Comparison of ENCODE assay signal across 23 mouse cellular contexts in genomic region chr2:59485080-59485479, GRCm38 (mm10). TPM values are rescaled to one million over a fixed set of nuclear protein-coding genes. Genes with fewer than 3 reads are reported as not detected.
DNase-seq lines count a peak whose midpoint lies in the region; ATAC-seq and TF ChIP-seq lines count a peak whose summit lies in the region.
"Had no signal": no experiment of that assay in that cellular context is flagged by ENCODE, and none has a peak within 500 bp of the region (broad histone marks: within the 10 kb centered on the region; RNA-seq: fewer than 3 reads in every experiment).

No protein-coding gene starts in this region.

- H3K9me3 ChIP-seq in heart, embryonic 11.5 days (replicated peaks; ENCODE audit: control insufficient read depth, low read length) = no peaks in the 10 kb centered on the region
- H3K9me3 ChIP-seq in lung, postnatal 0 days (ENCODE audit: low read length) = no peaks in the 10 kb centered on the region
- no peaks in the 10 kb centered on the region for H3K9me3 ChIP-seq in embryonic facial prominence, embryonic 13.5 days
- H3K9me3 ChIP-seq in stomach, embryonic 15.5 days = no peaks in the 10 kb centered on the region
- H3K9me3 ChIP-seq: heart, embryonic 10.5 days; hindbrain, embryonic 13.5 days; midbrain, embryonic 12.5 days; neural tube, embryonic 15.5 days had no signal

- H3K27ac ChIP-seq in heart, embryonic 11.5 days (ENCODE audit: low read depth, low read length) = no peak overlapping the region
- no peak overlapping the region for H3K27ac ChIP-seq in lung, postnatal 0 days (ENCODE audit: low read length)
- H3K27ac ChIP-seq in embryonic facial prominence, embryonic 13.5 days = peak overlapping the region; percentile 66
- H3K27ac ChIP-seq in stomach, embryonic 15.5 days = peak overlapping the region; percentile 66
- H3K27ac ChIP-seq: heart, embryonic 10.5 days; hindbrain, embryonic 13.5 days; liver, embryonic 14.5 days; midbrain, embryonic 12.5 days; neural tube, embryonic 15.5 days had no signal

- H3K4me3 ChIP-seq in heart, embryonic 11.5 days (ENCODE audit: low read depth, low read length) = no peak overlapping the region
- no peak overlapping the region for H3K4me3 ChIP-seq in lung, postnatal 0 days (ENCODE audit: low read depth, low read length)
- no peak overlapping the region for H3K4me3 ChIP-seq in embryonic facial prominence, embryonic 13.5 days
- H3K4me3 ChIP-seq in stomach, embryonic 15.5 days (replicated peaks) = no peak overlapping the region
- H3K4me3 ChIP-seq: heart, embryonic 10.5 days; hindbrain, embryonic 13.5 days; midbrain, embryonic 12.5 days; neural tube, embryonic 15.5 days had no signal

- no peak for TF ChIP-seq EP300 in lung, postnatal 0 days (IDR thresholded peaks at IDR 0.05)

- no peak overlapping the region for H3K4me2 ChIP-seq in heart, embryonic 11.5 days
- no peak overlapping the region for H3K4me2 ChIP-seq in lung, postnatal 0 days (replicated peaks; ENCODE audit: low read depth, low read length)
- H3K4me2 ChIP-seq in embryonic facial prominence, embryonic 13.5 days = no peak overlapping the region
- no peak overlapping the region for H3K4me2 ChIP-seq in stomach, embryonic 15.5 days
- H3K4me2 ChIP-seq: hindbrain, embryonic 13.5 days; midbrain, embryonic 12.5 days; neural tube, embryonic 15.5 days had no signal

- WGBS in heart, embryonic 11.5 days (ENCODE audit: insufficient replicate concordance) = 79% methylated on average over 2 of the region's 2 CpGs
- WGBS in lung, postnatal 0 days = 48% methylated on average over 2 of the region's 2 CpGs
- 65% methylated on average over 2 of the region's 2 CpGs for WGBS in embryonic facial prominence, embryonic 13.5 days
- 48% methylated on average over 2 of the region's 2 CpGs for WGBS in stomach, embryonic 15.5 days

- ATAC-seq in heart, embryonic 11.5 days (replicated peaks; ENCODE audit: insufficient number of reproducible peaks, low FRiP score, low TSS enrichment) = no peak
- ATAC-seq in lung, postnatal 0 days = peak; percentile 80
- no peak for ATAC-seq in embryonic facial prominence, embryonic 13.5 days (ENCODE audit: insufficient number of reproducible peaks, insufficient read depth, low FRiP score, low TSS enrichment, low read depth)
- ATAC-seq in stomach, embryonic 15.5 days (ENCODE audit: insufficient read depth, low FRiP score, low read depth) = peak; percentile 41; the same call in 1 of the 2 replicates
- no peak for ATAC-seq in erythroblast, adult 5-6 weeks (replicated peaks; ENCODE audit: low FRiP score, poor library complexity, severe bottlenecking)
- ATAC-seq: intestine, postnatal 0 days had no signal

- H3K9ac ChIP-seq in heart, embryonic 11.5 days (ENCODE audit: low read depth, low read length) = no peak overlapping the region
- no peak overlapping the region for H3K9ac ChIP-seq in lung, postnatal 0 days (replicated peaks; ENCODE audit: low read depth)
- H3K9ac ChIP-seq in embryonic facial prominence, embryonic 13.5 days = no peak overlapping the region
- no peak overlapping the region for H3K9ac ChIP-seq in stomach, embryonic 15.5 days
- H3K9ac ChIP-seq: hindbrain, embryonic 13.5 days; liver, embryonic 14.5 days; midbrain, embryonic 12.5 days; neural tube, embryonic 15.5 days had no signal

- no peaks in the 10 kb centered on the region for H3K27me3 ChIP-seq in heart, embryonic 11.5 days (ENCODE audit: control insufficient read depth, insufficient read depth, low read length)
- H3K27me3 ChIP-seq in lung, postnatal 0 days (replicated peaks; ENCODE audit: insufficient read depth, low read length) = no peaks in the 10 kb centered on the region
- no peaks in the 10 kb centered on the region for H3K27me3 ChIP-seq in embryonic facial prominence, embryonic 13.5 days
- H3K27me3 ChIP-seq in stomach, embryonic 15.5 days (replicated peaks) = no peaks in the 10 kb centered on the region
- H3K27me3 ChIP-seq: midbrain, embryonic 12.5 days; neural tube, embryonic 15.5 days had no signal

- H3K36me3 ChIP-seq in heart, embryonic 11.5 days (ENCODE audit: control insufficient read depth, insufficient read depth, low read length) = no peaks in the 10 kb centered on the region
- no peaks in the 10 kb centered on the region for H3K36me3 ChIP-seq in lung, postnatal 0 days (ENCODE audit: insufficient read depth, low read length)
- H3K36me3 ChIP-seq in embryonic facial prominence, embryonic 13.5 days = no peaks in the 10 kb centered on the region
- no peaks in the 10 kb centered on the region for H3K36me3 ChIP-seq in stomach, embryonic 15.5 days
- H3K36me3 ChIP-seq: heart, embryonic 10.5 days; hindbrain, embryonic 13.5 days; midbrain, embryonic 12.5 days; neural tube, embryonic 15.5 days had no signal

- DNase-seq in heart, adult 11 months = peak; percentile 60
- DNase-seq in lung, postnatal 0 days (ENCODE audit: low spot score) = peak; percentile 53
- no peak for DNase-seq in lung, postnatal 10 days
- DNase-seq in left cerebral cortex, adult 8-10 months (ENCODE audit: low spot score in 2 of 2) = no peak
- DNase-seq: heart, postnatal 36 days; layer of hippocampus, postnatal 36 days; liver; right cerebral cortex, postnatal 14 days had no signal

- TF ChIP-seq CTCF in lung, postnatal 0 days (IDR thresholded peaks at IDR 0.05) = no peak

- H3K4me1 ChIP-seq in heart, embryonic 11.5 days (ENCODE audit: control insufficient read depth, insufficient read depth, low read length) = no peaks in the 10 kb centered on the region
- H3K4me1 ChIP-seq in lung, postnatal 0 days (ENCODE audit: insufficient read depth, low read depth, low read length) = peaks cover 6% of the 10 kb centered on the region; the same call in 1 of the 2 replicates
- H3K4me1 ChIP-seq in embryonic facial prominence, embryonic 13.5 days = no peaks in the 10 kb centered on the region
- no peaks in the 10 kb centered on the region for H3K4me1 ChIP-seq in stomach, embryonic 15.5 days
- H3K4me1 ChIP-seq: neural tube, embryonic 15.5 days had no signal

RNA-seq across cellular contexts. Expression of gene Dapl1, which starts 0.6 kb away (rescaled TPM):
- 0.70 TPM in 1 of 2 replicates, not detected in the other for polyA plus RNA-seq in heart, embryonic 11.5 days (2014; fragmentation: Nextera tagmentation; extraction: Ambion mirVana)
- 1.8 and 2.3 TPM in 2 replicates for polyA plus RNA-seq in lung, postnatal 0 days (2015; fragmentation: Nextera tagmentation; extraction: Ambion mirVana)
- 15.9 and 21.6 TPM in 2 replicates for polyA plus RNA-seq in embryonic facial prominence, embryonic 13.5 days (2015; fragmentation: Nextera tagmentation; extraction: Ambion mirVana)
- 27.9 and 50.9 TPM in 2 replicates for polyA plus RNA-seq in stomach, embryonic 15.5 days (2015; fragmentation: Nextera tagmentation; extraction: Ambion mirVana)
- total RNA-seq in erythroblast, adult 5-6 weeks (2015; ENCODE audit: low replicate concordance) = not detected in 2 replicates
- total RNA-seq in erythroblast, adult 5-6 weeks (2017; ENCODE audit: low replicate concordance) = not detected in 2 replicates
- 1 to 10 TPM in 1 of 4 experiments, not detected in 3; 3.0 TPM for total RNA-seq in left cerebral cortex, adult 8-10 months (2022)
- total RNA-seq: gastrocnemius, postnatal 14 days; granulocyte monocyte progenitor cell, adult 5-6 weeks; heart, postnatal 36 days; layer of hippocampus, postnatal 36 days; MEL had no signal
- polyA plus RNA-seq: brain, embryonic 14.5 days; hindbrain, embryonic 13.5 days; liver, embryonic 14.5 days; small intestine, adult 2 months had no signal

Comparison
In these comparisons a context has a peak if more than half of its experiments do, and no peak if none do; other contexts are left out.
1. DNase-seq: peak in heart, adult 11 months (single experiment) and lung, postnatal 0 days (single experiment); none in lung, postnatal 10 days (single experiment) and left cerebral cortex, adult 8-10 months (0 of 2).
2. ATAC-seq: peak in lung, postnatal 0 days (single experiment) and stomach, embryonic 15.5 days (single experiment); none in heart, embryonic 11.5 days (single experiment), embryonic facial prominence, embryonic 13.5 days (single experiment) and erythroblast, adult 5-6 weeks (single experiment).
3. H3K27ac ChIP-seq: peak in embryonic facial prominence, embryonic 13.5 days (single experiment) and stomach, embryonic 15.5 days (single experiment); none in heart, embryonic 11.5 days (single experiment) and lung, postnatal 0 days (single experiment).